11 mouse cellular contexts compared by ENCODE assay signal in the genomic region with DNA sequence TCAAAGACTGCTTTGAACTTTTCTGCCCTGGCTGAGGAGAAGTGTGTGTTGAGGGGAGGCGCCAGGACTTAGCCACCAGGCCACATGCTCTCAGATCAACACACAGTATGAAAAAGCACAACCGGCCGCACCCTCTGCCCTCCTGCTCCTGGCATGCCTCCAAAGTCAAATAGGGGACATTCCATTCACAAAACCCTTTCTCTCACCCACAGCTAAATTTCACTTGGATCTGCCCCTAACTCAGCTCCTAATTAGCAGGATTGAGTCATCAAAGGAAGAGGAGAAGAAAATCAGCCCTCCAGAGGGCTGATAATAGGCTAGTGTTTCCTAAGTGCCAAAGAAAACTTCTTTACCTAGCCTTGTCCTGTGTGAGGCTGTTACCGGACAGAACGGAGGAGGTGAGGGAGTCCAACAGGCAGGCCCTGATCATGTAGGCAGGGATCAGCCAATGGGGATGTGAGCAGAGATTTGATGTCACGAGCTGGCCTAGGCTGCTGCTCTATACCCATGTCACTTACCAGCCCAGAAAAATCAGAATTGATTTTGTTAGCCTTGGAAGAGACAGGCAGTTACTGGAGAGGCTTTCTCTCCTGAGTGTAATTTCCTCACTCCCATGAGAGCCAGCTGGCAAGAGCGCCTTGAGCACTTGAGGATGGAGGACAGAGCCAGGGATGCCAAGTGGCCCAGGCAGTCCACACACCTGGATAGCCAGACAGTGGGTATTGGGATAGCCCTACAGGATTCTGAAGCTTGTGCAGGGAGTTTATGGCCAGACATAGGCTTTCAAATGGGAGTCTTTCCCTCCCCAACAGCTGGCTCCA.
DNase-seq lines count a peak whose midpoint lies in the region; ATAC-seq and TF ChIP-seq lines count a peak whose summit lies in the region.
"Had no signal": no experiment of that assay in that cellular context is flagged by ENCODE, and none has a peak within 500 bp of the region (broad histone marks: within the 10 kb centered on the region; RNA-seq: fewer than 3 reads in every experiment).

No protein-coding gene starts in this region.

- peak overlapping the region; percentile 35; the same call in 1 of the 2 replicates for H3K27ac ChIP-seq in forebrain, embryonic 10.5 days
- H3K27ac ChIP-seq in forebrain, postnatal 0 days (ENCODE audit: low read depth, low read length), result no peak overlapping the region
- no peak overlapping the region for H3K27ac ChIP-seq in lung, embryonic 14.5 days (ENCODE audit: low read depth)
- H3K27ac ChIP-seq: intestine, embryonic 15.5 days; liver, embryonic 14.5 days had no signal

- H3K4me3 ChIP-seq in forebrain, embryonic 10.5 days, result no peak overlapping the region
- H3K4me3 ChIP-seq in forebrain, postnatal 0 days (ENCODE audit: low read depth, low read length), result no peak overlapping the region
- no peak overlapping the region for H3K4me3 ChIP-seq in lung, embryonic 14.5 days (ENCODE audit: low read depth, low read length)
- H3K4me3 ChIP-seq: intestine, embryonic 15.5 days had no signal

- peaks cover 97% of the 10 kb centered on the region for H3K27me3 ChIP-seq in forebrain, embryonic 10.5 days (ENCODE audit: poor library complexity, severe bottlenecking)
- H3K27me3 ChIP-seq in forebrain, postnatal 0 days (ENCODE audit: insufficient read depth, low read length), result peaks cover 3% of the 10 kb centered on the region; the same call in 1 of the 2 replicates
- no peaks in the 10 kb centered on the region for H3K27me3 ChIP-seq in lung, embryonic 14.5 days (ENCODE audit: insufficient read depth, low read length)
- H3K27me3 ChIP-seq: intestine, embryonic 15.5 days had no signal

- ATAC-seq in forebrain, postnatal 0 days, result no peak
- no peak for ATAC-seq in lung, embryonic 14.5 days (ENCODE audit: insufficient read depth)
- ATAC-seq: CD4-positive, CD25-positive, alpha-beta regulatory T cell, adult 4 months; intestine, embryonic 15.5 days had no signal

- no peak overlapping the region for H3K9ac ChIP-seq in forebrain, postnatal 0 days
- no peak overlapping the region for H3K9ac ChIP-seq in lung, embryonic 14.5 days
- H3K9ac ChIP-seq: intestine, embryonic 15.5 days; liver, embryonic 14.5 days had no signal

- DNase-seq in forebrain, embryonic 10.5 days (ENCODE audit: extremely low spot score, low spot score), result no peak
- no peak for DNase-seq in forebrain, postnatal 0 days
- peak; percentile 21 for DNase-seq in ES-CJ7 (ENCODE audit: low read depth, low spot score)
- DNase-seq in R1 (ENCODE audit: low read depth, low spot score), result peak; percentile 47
- DNase-seq in lung, embryonic 14.5 days, result peak; percentile 30
- no peak for DNase-seq in yolk sac, embryonic 10.5 days (ENCODE audit: low spot score)
- no peak for DNase-seq in right cerebral cortex, postnatal 36 days (ENCODE audit: low spot score in 2 of 2)
- no peak for DNase-seq in right cerebral cortex, postnatal 25 days

- 32% methylated on average over 7 of the region's 7 CpGs for WGBS in forebrain, embryonic 10.5 days
- WGBS in forebrain, postnatal 0 days, result 24% methylated on average over 7 of the region's 7 CpGs
- WGBS in lung, embryonic 14.5 days, result 33% methylated on average over 7 of the region's 7 CpGs

- no peaks in the 10 kb centered on the region; the same call in 1 of the 2 replicates for H3K36me3 ChIP-seq in forebrain, embryonic 10.5 days (replicated peaks)
- H3K36me3 ChIP-seq in forebrain, postnatal 0 days (ENCODE audit: insufficient read depth), result peaks cover 4% of the 10 kb centered on the region; the same call in 1 of the 2 replicates
- H3K36me3 ChIP-seq in lung, embryonic 14.5 days (ENCODE audit: insufficient read depth), result no peaks in the 10 kb centered on the region
- H3K36me3 ChIP-seq: intestine, embryonic 15.5 days had no signal

- no peak for TF ChIP-seq CTCF in forebrain, postnatal 0 days (IDR thresholded peaks at IDR 0.05; ENCODE audit: low read depth)
- TF ChIP-seq CTCF in lung, embryonic 14.5 days (IDR thresholded peaks at IDR 0.05; ENCODE audit: low read depth), result no peak

- H3K4me1 ChIP-seq in forebrain, embryonic 10.5 days, result peaks cover 55% of the 10 kb centered on the region
- H3K4me1 ChIP-seq in forebrain, postnatal 0 days (ENCODE audit: insufficient read depth), result peaks cover 6% of the 10 kb centered on the region
- no peaks in the 10 kb centered on the region for H3K4me1 ChIP-seq in lung, embryonic 14.5 days (ENCODE audit: insufficient read depth)
- H3K4me1 ChIP-seq: intestine, embryonic 15.5 days had no signal

- no peak overlapping the region for H3K4me2 ChIP-seq in forebrain, postnatal 0 days (ENCODE audit: low read depth)
- no peak overlapping the region for H3K4me2 ChIP-seq in lung, embryonic 14.5 days
- H3K4me2 ChIP-seq: intestine, embryonic 15.5 days had no signal

- no peaks in the 10 kb centered on the region for H3K9me3 ChIP-seq in forebrain, embryonic 10.5 days
- no peaks in the 10 kb centered on the region for H3K9me3 ChIP-seq in forebrain, postnatal 0 days (ENCODE audit: low read length)
- no peaks in the 10 kb centered on the region for H3K9me3 ChIP-seq in lung, embryonic 14.5 days (ENCODE audit: low read depth, low read length)
- H3K9me3 ChIP-seq: intestine, embryonic 15.5 days had no signal

Comparison
In these comparisons a context has a peak if more than half of its experiments do, and no peak if none do; other contexts are left out.
1. DNase-seq: peak in ES-CJ7 (single experiment), R1 (single experiment) and lung, embryonic 14.5 days (single experiment); none in forebrain, embryonic 10.5 days (single experiment), forebrain, postnatal 0 days (single experiment), yolk sac, embryonic 10.5 days (single experiment), right cerebral cortex, postnatal 36 days (0 of 2) and right cerebral cortex, postnatal 25 days (single experiment).